Mouse (Mus musculus): ENCODE results near the gene Vmn1r126. TPM values are rescaled to one million over a fixed set of nuclear protein-coding genes. Genes with fewer than 3 reads are reported as not detected.
"Not testable (repeated sequence)": the region's sequence is repeated elsewhere in the genome, so short reads cannot be mapped to it uniquely, and the experiment has no call there.

The Vmn1r126 gene
- not detected in 2 replicates for total RNA-seq (2015; ENCODE audit: low replicate concordance)
- total RNA-seq (2017; ENCODE audit: low replicate concordance): not detected in 2 replicates

- ATAC-seq (replicated peaks; ENCODE audit: low FRiP score, poor library complexity, severe bottlenecking): not testable (repeated sequence)
These were observed at the start of gene Vmn1r126 for GRCm38 (mm10) chr7:21301367-21301766. TSS of gene Vmn1r126 (minus strand) at chr7:21301467.

DNA sequence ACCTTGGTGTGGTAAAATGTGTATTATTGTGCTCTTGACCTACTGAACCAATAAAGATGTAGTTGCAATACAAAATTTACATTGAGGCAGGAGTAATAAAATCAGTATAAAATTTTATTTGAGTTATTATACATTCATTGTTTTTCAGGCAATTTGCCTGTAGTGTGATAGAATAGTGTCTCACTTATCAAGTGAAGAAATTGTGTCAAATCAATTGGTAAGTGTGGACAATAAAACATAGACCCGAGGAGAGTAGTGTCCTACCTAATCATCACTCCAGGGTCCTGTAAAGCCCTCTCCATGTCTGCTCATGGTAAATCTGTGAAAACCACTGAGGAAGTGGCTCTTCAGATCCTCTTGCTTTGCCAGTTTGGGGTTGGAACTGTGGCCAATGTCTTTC is 47.8 kb upstream of the Vmn1r126 start, which contains the start of gene Vmn1r128:
Gene Vmn1r128, plus strand, starts transcription at position 301 of the 400 bp plus-strand sequence.
- ATAC-seq (replicated peaks; ENCODE audit: low FRiP score, poor library complexity, severe bottlenecking): not testable (repeated sequence)

DNA sequence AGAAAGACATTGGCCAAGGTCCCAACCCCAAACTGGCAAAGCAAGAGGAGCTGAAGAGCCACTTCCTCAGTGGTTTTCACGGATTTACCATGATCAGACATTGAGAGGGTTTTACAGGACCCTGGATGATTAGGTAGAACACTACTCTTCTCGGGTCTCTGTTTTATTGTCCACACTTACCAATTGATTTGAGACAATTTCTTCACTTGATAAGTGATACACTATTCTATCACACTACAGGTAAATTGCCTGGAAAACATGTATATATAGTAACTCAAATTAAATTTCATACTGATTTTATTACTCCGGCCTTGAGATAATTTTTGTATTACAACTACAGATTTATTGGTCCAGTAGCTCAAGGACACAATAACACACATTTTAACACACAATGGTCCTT is 18.5 kb upstream of the Vmn1r126 start, which contains the start of gene Vmn1r127:
Gene Vmn1r127, minus strand, starts transcription at position 101 of the 400 bp plus-strand sequence.
- ATAC-seq (replicated peaks; ENCODE audit: low FRiP score, poor library complexity, severe bottlenecking): not testable (repeated sequence)

DNA sequence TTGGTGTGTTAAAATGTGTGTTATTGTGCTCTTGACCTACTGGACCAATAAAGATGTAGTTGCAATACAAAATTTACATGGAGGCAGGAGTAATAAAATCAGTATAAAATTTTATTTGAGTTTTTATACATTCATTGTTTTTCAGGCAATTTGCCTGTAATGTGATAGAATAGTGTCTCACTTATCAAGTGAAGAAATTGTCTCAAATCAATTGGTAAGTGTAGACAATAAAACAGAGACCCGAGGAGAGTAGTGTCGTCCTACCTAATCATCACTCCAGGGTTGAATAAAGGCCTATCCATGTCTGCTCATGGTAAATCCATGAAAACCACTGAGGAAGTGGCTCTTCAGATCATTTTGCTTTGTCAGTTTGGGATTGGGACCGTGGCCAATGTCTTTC is 29.4 kb downstream of the Vmn1r126 start, which contains the start of gene Vmn1r125:
Gene Vmn1r125, plus strand, starts transcription at position 301 of the 400 bp plus-strand sequence.
- not testable (repeated sequence) for ATAC-seq (replicated peaks; ENCODE audit: low FRiP score, poor library complexity, severe bottlenecking)

DNA sequence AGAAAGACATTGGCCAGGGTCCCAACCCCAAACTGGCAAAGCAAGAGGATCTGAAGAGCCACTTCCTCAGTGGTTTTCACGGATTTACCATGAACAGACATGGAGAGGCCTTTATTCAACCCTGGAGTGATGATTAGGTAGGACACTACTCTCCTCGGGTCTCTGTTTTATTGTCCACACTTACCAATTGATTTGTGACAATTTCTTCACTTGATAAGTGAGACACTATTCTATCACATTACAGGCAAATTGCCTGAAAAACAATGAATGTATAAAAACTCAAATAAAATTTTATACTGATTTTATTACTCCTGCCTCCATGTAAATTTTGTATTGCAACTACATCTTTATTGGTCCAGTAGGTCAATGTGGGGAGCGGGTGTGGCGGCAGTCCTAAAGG is 40.8 kb downstream of the Vmn1r126 start, which contains the start of gene Vmn1r124:
Gene Vmn1r124, minus strand, starts transcription at position 101 of the 400 bp plus-strand sequence.
- not testable (repeated sequence) for ATAC-seq (replicated peaks; ENCODE audit: low FRiP score, poor library complexity, severe bottlenecking)

Other genes with a start within 250 kb of the Vmn1r126 start
- gene Vmn1r120, start 247.7 kb downstream of the Vmn1r126 start, total RNA-seq (2015; ENCODE audit: low replicate concordance): not detected in 2 replicates
- gene Vmn1r120, start 247.7 kb downstream of the Vmn1r126 start, total RNA-seq (2017; ENCODE audit: low replicate concordance): not detected in 2 replicates
- gene Vmn1r121, start 203.0 kb downstream of the Vmn1r126 start, total RNA-seq (2015; ENCODE audit: low replicate concordance): not detected in 2 replicates
- gene Vmn1r121, start 203.0 kb downstream of the Vmn1r126 start, total RNA-seq (2017; ENCODE audit: low replicate concordance): not detected in 2 replicates
- not detected in 2 replicates for gene Vmn1r122, start 167.3 kb downstream of the Vmn1r126 start, total RNA-seq (2015; ENCODE audit: low replicate concordance)
- not detected in 2 replicates for gene Vmn1r122, start 167.3 kb downstream of the Vmn1r126 start, total RNA-seq (2017; ENCODE audit: low replicate concordance)
- gene Vmn1r123, start 139.3 kb downstream of the Vmn1r126 start, total RNA-seq (2015; ENCODE audit: low replicate concordance): not detected in 2 replicates
- not detected in 2 replicates for gene Vmn1r123, start 139.3 kb downstream of the Vmn1r126 start, total RNA-seq (2017; ENCODE audit: low replicate concordance)
- gene Gm5157, start 111.0 kb downstream of the Vmn1r126 start, total RNA-seq (2015; ENCODE audit: low replicate concordance): not detected in 2 replicates
- not detected in 2 replicates for gene Gm5157, start 111.0 kb downstream of the Vmn1r126 start, total RNA-seq (2017; ENCODE audit: low replicate concordance)
- gene Vmn1r124, start 40.9 kb downstream of the Vmn1r126 start, total RNA-seq (2015; ENCODE audit: low replicate concordance): not detected in 2 replicates
- not detected in 2 replicates for gene Vmn1r124, start 40.9 kb downstream of the Vmn1r126 start, total RNA-seq (2017; ENCODE audit: low replicate concordance)
- gene Vmn1r125, start 29.3 kb downstream of the Vmn1r126 start, total RNA-seq (2015; ENCODE audit: low replicate concordance): not detected in 2 replicates
- gene Vmn1r125, start 29.3 kb downstream of the Vmn1r126 start, total RNA-seq (2017; ENCODE audit: low replicate concordance): not detected in 2 replicates
- gene Vmn1r127, start 18.4 kb upstream of the Vmn1r126 start, total RNA-seq (2015; ENCODE audit: low replicate concordance): not detected in 2 replicates
- gene Vmn1r127, start 18.4 kb upstream of the Vmn1r126 start, total RNA-seq (2017; ENCODE audit: low replicate concordance): not detected in 2 replicates
- gene Vmn1r128, start 47.9 kb upstream of the Vmn1r126 start, total RNA-seq (2015; ENCODE audit: low replicate concordance): not detected in 2 replicates
- gene Vmn1r128, start 47.9 kb upstream of the Vmn1r126 start, total RNA-seq (2017; ENCODE audit: low replicate concordance): not detected in 2 replicates
- not detected in 2 replicates for gene Vmn1r129, start 59.8 kb upstream of the Vmn1r126 start, total RNA-seq (2015; ENCODE audit: low replicate concordance)
- gene Vmn1r129, start 59.8 kb upstream of the Vmn1r126 start, total RNA-seq (2017; ENCODE audit: low replicate concordance): not detected in 2 replicates
- not detected in 2 replicates for gene Gm6882, start 131.3 kb upstream of the Vmn1r126 start, total RNA-seq (2015; ENCODE audit: low replicate concordance)
- gene Gm6882, start 131.3 kb upstream of the Vmn1r126 start, total RNA-seq (2017; ENCODE audit: low replicate concordance): not detected in 2 replicates
- not detected in 2 replicates for gene Vmn1r130, start 210.3 kb upstream of the Vmn1r126 start, total RNA-seq (2015; ENCODE audit: low replicate concordance)
- not detected in 2 replicates for gene Vmn1r130, start 210.3 kb upstream of the Vmn1r126 start, total RNA-seq (2017; ENCODE audit: low replicate concordance)
- gene Vmn1r131, start 244.6 kb upstream of the Vmn1r126 start, total RNA-seq (2015; ENCODE audit: low replicate concordance): not detected in 2 replicates
- gene Vmn1r131, start 244.6 kb upstream of the Vmn1r126 start, total RNA-seq (2017; ENCODE audit: low replicate concordance): not detected in 2 replicates

Measured in erythroid progenitor cell, adult 5-6 weeks (primary cell).